Mouse (Mus musculus): Measurements from ENCODE around the gene Slc16a5. TPM values are rescaled to one million over a fixed set of nuclear protein-coding genes. Genes with fewer than 3 reads are reported as not detected.
A peak's percentile ranks its signal among the peaks of the same experiment; 100 is the strongest.

The Slc16a5 gene
- polyA plus RNA-seq (2014; fragmentation: Nextera tagmentation; extraction: Ambion mirVana) = 0.11 TPM in 1 of 2 replicates, not detected in the other

GRCm38 (mm10) chr11:115462243-115462891, at the start of gene Slc16a5:
TSS of gene Slc16a5 (plus strand) at chr11:115462474.
- no peak for ATAC-seq (ENCODE audit: low FRiP score)

GRCm38 (mm10) chr11:115419531-115420237, 42.6 kb upstream of the Slc16a5 start, which contains the start of the genes Atp5h and Kctd2:
TSS of gene Atp5h (minus strand) at chr11:115419962.
TSS of gene Kctd2 (plus strand) at chr11:115420128.
- Histone ChIP-seq H3K9me3 (ENCODE audit: control insufficient read depth, low read length) (no peaks in the 10 kb centered on the region), H3K9ac (ENCODE audit: low read depth, low read length) (peak within 1 kb of the TSS; percentile 96), H3K27ac (ENCODE audit: low read depth, low read length) (peak within 1 kb of the TSS; percentile 77), H3K4me2 (replicated peaks; ENCODE audit: low read depth, low read length) (peak within 1 kb of the TSS; percentile 95), H3K4me3 (ENCODE audit: low read depth, low read length) (peak within 1 kb of the TSS; percentile 94), H3K27me3 (ENCODE audit: control insufficient read depth, insufficient read depth, low read length) (no peaks in the 10 kb centered on the region), H3K36me3 (ENCODE audit: control insufficient read depth, insufficient read depth, low read length) (0 out of 2 replicates have a peak, but pooled peaks cover 2% of the 10 kb centered on the region), H3K4me1 (replicated peaks; ENCODE audit: control insufficient read depth, insufficient read depth, low read length) (peaks cover 9% of the 10 kb centered on the region)
- WGBS = under 1% methylated on average over 47 of the region's 56 CpGs
- DNase-seq (ENCODE audit: low spot score) (peak; percentile 96), ATAC-seq (ENCODE audit: low FRiP score) (peak; percentile 98)

More at GRCm38 (mm10) chr11:115462243-115462891, at the start of gene Slc16a5:
- no peak within 1 kb of the TSS for H3K27ac ChIP-seq (ENCODE audit: low read depth, low read length)
- H3K4me1 ChIP-seq (replicated peaks; ENCODE audit: control insufficient read depth, insufficient read depth, low read length) = no peaks in the 10 kb centered on the region
- no peak within 1 kb of the TSS for H3K9ac ChIP-seq (ENCODE audit: low read depth, low read length)
- no peak within 1 kb of the TSS for H3K4me3 ChIP-seq (ENCODE audit: low read depth, low read length)
- no peaks in the 10 kb centered on the region for H3K9me3 ChIP-seq (ENCODE audit: control insufficient read depth, low read length)
- no peaks in the 10 kb centered on the region for H3K27me3 ChIP-seq (ENCODE audit: control insufficient read depth, insufficient read depth, low read length)
- WGBS = 78% methylated on average over 16 of the region's 16 CpGs
- DNase-seq (ENCODE audit: low spot score) = no peak
- H3K4me2 ChIP-seq (replicated peaks; ENCODE audit: low read depth, low read length) = no peak within 1 kb of the TSS
- H3K36me3 ChIP-seq (ENCODE audit: control insufficient read depth, insufficient read depth, low read length) = no peaks in the 10 kb centered on the region

- Histone ChIP-seq H3K4me1 (replicated peaks; ENCODE audit: control insufficient read depth, insufficient read depth, low read length) (peaks cover 9% of the 10 kb centered on the region), H3K27me3 (ENCODE audit: control insufficient read depth, insufficient read depth, low read length) (no peaks in the 10 kb centered on the region), H3K9me3 (ENCODE audit: control insufficient read depth, low read length) (no peaks in the 10 kb centered on the region), H3K4me2 (replicated peaks; ENCODE audit: low read depth, low read length) (peak overlapping the region; percentile 95), H3K9ac (ENCODE audit: low read depth, low read length) (peak overlapping the region; percentile 96), H3K4me3 (ENCODE audit: low read depth, low read length) (peak overlapping the region; percentile 94), H3K36me3 (ENCODE audit: control insufficient read depth, insufficient read depth, low read length) (no peaks in the 10 kb centered on the region), H3K27ac (ENCODE audit: low read depth, low read length) (peak overlapping the region; percentile 77)
- WGBS = 4% methylated on average over 32 of the region's 45 CpGs
- ATAC-seq (ENCODE audit: low FRiP score) = peak; percentile 85
- DNase-seq (ENCODE audit: low spot score) = peak; percentile 65
Measured at GRCm38 (mm10) chr11:115420336-115421190, 41.7 kb upstream of the Slc16a5 start.

GRCm38 (mm10) chr11:115421328-115421727, 40.9 kb upstream of the Slc16a5 start:
- H3K4me3 ChIP-seq (ENCODE audit: low read depth, low read length) = 0 out of 2 replicates have a peak overlapping the region, but pooled peaks have one; percentile 6
- H3K9me3 ChIP-seq (ENCODE audit: control insufficient read depth, low read length) = no peaks in the 10 kb centered on the region
- no peak for ATAC-seq (ENCODE audit: low FRiP score)
- no peak overlapping the region for H3K27ac ChIP-seq (ENCODE audit: low read depth, low read length)
- H3K27me3 ChIP-seq (ENCODE audit: control insufficient read depth, insufficient read depth, low read length) = no peaks in the 10 kb centered on the region
- H3K4me2 ChIP-seq (replicated peaks; ENCODE audit: low read depth, low read length) = peak overlapping the region; percentile 18
- no peak for DNase-seq (ENCODE audit: low spot score)
- 71% methylated on average over 1 of the region's 1 CpGs for WGBS
- no peaks in the 10 kb centered on the region for H3K36me3 ChIP-seq (ENCODE audit: control insufficient read depth, insufficient read depth, low read length)
- H3K9ac ChIP-seq (ENCODE audit: low read depth, low read length) = 0 out of 2 replicates have a peak overlapping the region, but pooled peaks have one; percentile 2
- H3K4me1 ChIP-seq (replicated peaks; ENCODE audit: control insufficient read depth, insufficient read depth, low read length) = peaks cover 9% of the 10 kb centered on the region

- Histone ChIP-seq H3K27ac (ENCODE audit: low read depth, low read length) (no peak overlapping the region), H3K4me3 (ENCODE audit: low read depth, low read length) (no peak overlapping the region), H3K27me3 (ENCODE audit: control insufficient read depth, insufficient read depth, low read length) (no peaks in the 10 kb centered on the region), H3K4me1 (replicated peaks; ENCODE audit: control insufficient read depth, insufficient read depth, low read length) (peaks cover 9% of the 10 kb centered on the region), H3K36me3 (ENCODE audit: control insufficient read depth, insufficient read depth, low read length) (0 out of 2 replicates have a peak, but pooled peaks cover 3% of the 10 kb centered on the region), H3K9me3 (ENCODE audit: control insufficient read depth, low read length) (no peaks in the 10 kb centered on the region), H3K4me2 (replicated peaks; ENCODE audit: low read depth, low read length) (no peak overlapping the region), H3K9ac (ENCODE audit: low read depth, low read length) (no peak overlapping the region)
- ATAC-seq (ENCODE audit: low FRiP score) (no peak), DNase-seq (ENCODE audit: low spot score) (no peak)
- 93% methylated on average over 16 of the region's 16 CpGs for WGBS
Measured at GRCm38 (mm10) chr11:115421972-115422371, 40.3 kb upstream of the Slc16a5 start.

GRCm38 (mm10) chr11:115423091-115423490, 39.2 kb upstream of the Slc16a5 start:
- Histone ChIP-seq H3K36me3 (ENCODE audit: control insufficient read depth, insufficient read depth, low read length) (0 out of 2 replicates have a peak, but pooled peaks cover 3% of the 10 kb centered on the region), H3K27ac (ENCODE audit: low read depth, low read length) (no peak overlapping the region), H3K9ac (ENCODE audit: low read depth, low read length) (no peak overlapping the region), H3K4me2 (replicated peaks; ENCODE audit: low read depth, low read length) (no peak overlapping the region), H3K9me3 (ENCODE audit: control insufficient read depth, low read length) (no peaks in the 10 kb centered on the region), H3K4me1 (replicated peaks; ENCODE audit: control insufficient read depth, insufficient read depth, low read length) (peaks cover 14% of the 10 kb centered on the region), H3K27me3 (ENCODE audit: control insufficient read depth, insufficient read depth, low read length) (no peaks in the 10 kb centered on the region), H3K4me3 (ENCODE audit: low read depth, low read length) (no peak overlapping the region)
- WGBS = 86% methylated on average over 3 of the region's 3 CpGs
- ATAC-seq (ENCODE audit: low FRiP score) = no peak
- DNase-seq (ENCODE audit: low spot score) = no peak

- Histone ChIP-seq H3K4me3 (ENCODE audit: low read depth, low read length) (no peak overlapping the region), H3K36me3 (ENCODE audit: control insufficient read depth, insufficient read depth, low read length) (0 out of 2 replicates have a peak, but pooled peaks cover 7% of the 10 kb centered on the region)
- no peak for ATAC-seq (ENCODE audit: low FRiP score)
Measured at GRCm38 (mm10) chr11:115424666-115425065, 37.6 kb upstream of the Slc16a5 start.

GRCm38 (mm10) chr11:115425671-115426070, 36.6 kb upstream of the Slc16a5 start:
- no peak overlapping the region; the same call in 1 of the 2 replicates for H3K27ac ChIP-seq (ENCODE audit: low read depth, low read length)
- H3K4me1 ChIP-seq (replicated peaks; ENCODE audit: control insufficient read depth, insufficient read depth, low read length) = peaks cover 9% of the 10 kb centered on the region
- no peak overlapping the region for H3K4me3 ChIP-seq (ENCODE audit: low read depth, low read length)
- WGBS = 90% methylated on average over 6 of the region's 6 CpGs
- H3K9ac ChIP-seq (ENCODE audit: low read depth, low read length) = no peak overlapping the region
- no peaks in the 10 kb centered on the region for H3K27me3 ChIP-seq (ENCODE audit: control insufficient read depth, insufficient read depth, low read length)
- H3K4me2 ChIP-seq (replicated peaks; ENCODE audit: low read depth, low read length) = no peak overlapping the region
- no peaks in the 10 kb centered on the region for H3K9me3 ChIP-seq (ENCODE audit: control insufficient read depth, low read length)
- peaks cover 12% of the 10 kb centered on the region; the same call in 1 of the 2 replicates for H3K36me3 ChIP-seq (ENCODE audit: control insufficient read depth, insufficient read depth, low read length)
- no peak for DNase-seq (ENCODE audit: low spot score)
- ATAC-seq (ENCODE audit: low FRiP score) = no peak

More at GRCm38 (mm10) chr11:115424666-115425065, 37.6 kb upstream of the Slc16a5 start:
- H3K27ac ChIP-seq (ENCODE audit: low read depth, low read length) = no peak overlapping the region
- H3K27me3 ChIP-seq (ENCODE audit: control insufficient read depth, insufficient read depth, low read length) = no peaks in the 10 kb centered on the region
- H3K9ac ChIP-seq (ENCODE audit: low read depth, low read length) = no peak overlapping the region
- no peaks in the 10 kb centered on the region for H3K9me3 ChIP-seq (ENCODE audit: control insufficient read depth, low read length)
- WGBS = 84% methylated on average over 7 of the region's 7 CpGs
- DNase-seq (ENCODE audit: low spot score) = no peak
- H3K4me2 ChIP-seq (replicated peaks; ENCODE audit: low read depth, low read length) = no peak overlapping the region
- H3K4me1 ChIP-seq (replicated peaks; ENCODE audit: control insufficient read depth, insufficient read depth, low read length) = peaks cover 9% of the 10 kb centered on the region

Data from hindbrain, embryonic 11.5 days (tissue).